Mouse (Mus musculus) layer of hippocampus, adult 2 months (tissue): ENCODE data around the gene Aldh8a1. TPM values are rescaled to one million over a fixed set of nuclear protein-coding genes. Genes with fewer than 3 reads are reported as not detected.

Experiments
- DNase-seq, 2 experiments: peaks; one replicate each; pipeline ENCODE4 v3.0.0; 2022; ENCODE audit warnings: low spot score in 2 of 2
- H3K27ac ChIP-seq: fragments of 200-600 bp; 2 replicates; pipeline ENCODE4 v1.8.1; 2022
- H3K4me3 ChIP-seq: fragments of 200-600 bp; 2 replicates; pipeline ENCODE4 v1.8.1; 2022; ENCODE audit warnings: mild to moderate bottlenecking
- CTCF ChIP-seq: fragments of 200-600 bp; conservative IDR thresholded peaks from 2 replicates; pipeline ENCODE4 v1.8.1; 2022; ENCODE audit warnings: antibody characterized with exemption, mild to moderate bottlenecking, moderate library complexity
- total RNA-seq, 2 experiments: library from RNA; stranded (reverse); gene quantifications; 2 replicates each; pipeline ENCODE4 v1.2.3; 2021

Aldh8a1 gene
- total RNA-seq, 2 experiments from 2014 or later, result 0.20 TPM; not detected in 1

- no peak for TF ChIP-seq CTCF
- Histone ChIP-seq H3K4me3 (no peak overlapping the region), H3K27ac (no peak overlapping the region)
- DNase-seq, result no peak
Observed at GRCm38 (mm10) chr10:21353890-21354289, 23.2 kb upstream of the Aldh8a1 start.

- no peak overlapping the region for H3K4me3 ChIP-seq
- no peak for TF ChIP-seq CTCF
- no peak for DNase-seq
- no peak overlapping the region for H3K27ac ChIP-seq
Observed at GRCm38 (mm10) chr10:21354506-21354905, 22.6 kb upstream of the Aldh8a1 start.

- H3K4me3 ChIP-seq, result no peak overlapping the region
- no peak for DNase-seq
- no peak overlapping the region for H3K27ac ChIP-seq
- TF ChIP-seq CTCF, result no peak
Observed at GRCm38 (mm10) chr10:21357986-21358385, 19.1 kb upstream of the Aldh8a1 start.

- no peak overlapping the region for H3K27ac ChIP-seq
- no peak overlapping the region for H3K4me3 ChIP-seq
- no peak for DNase-seq
- TF ChIP-seq CTCF, result no peak
Observed at GRCm38 (mm10) chr10:21359086-21359485, 18.0 kb upstream of the Aldh8a1 start.

GRCm38 (mm10) chr10:21361871-21362270, 15.2 kb upstream of the Aldh8a1 start:
- TF ChIP-seq CTCF, result no peak
- no peak overlapping the region for H3K27ac ChIP-seq
- no peak overlapping the region for H3K4me3 ChIP-seq
- no peak for DNase-seq

GRCm38 (mm10) chr10:21363297-21363696, 13.8 kb upstream of the Aldh8a1 start:
- DNase-seq, result no peak
- no peak for TF ChIP-seq CTCF
- Histone ChIP-seq H3K27ac (no peak overlapping the region), H3K4me3 (no peak overlapping the region)

GRCm38 (mm10) chr10:21364946-21365345, 12.1 kb upstream of the Aldh8a1 start:
- no peak for DNase-seq
- no peak for TF ChIP-seq CTCF
- Histone ChIP-seq H3K27ac (no peak overlapping the region), H3K4me3 (no peak overlapping the region)

GRCm38 (mm10) chr10:21365897-21366296, 11.2 kb upstream of the Aldh8a1 start:
- DNase-seq, result no peak
- no peak overlapping the region for H3K27ac ChIP-seq
- no peak for TF ChIP-seq CTCF
- H3K4me3 ChIP-seq, result no peak overlapping the region

- no peak for DNase-seq
- Histone ChIP-seq H3K27ac (no peak overlapping the region), H3K4me3 (no peak overlapping the region)
- no peak for TF ChIP-seq CTCF
Observed at GRCm38 (mm10) chr10:21366471-21366870, 10.6 kb upstream of the Aldh8a1 start.

GRCm38 (mm10) chr10:21367481-21367880, 9.6 kb upstream of the Aldh8a1 start:
- no peak overlapping the region for H3K27ac ChIP-seq
- TF ChIP-seq CTCF, result no peak

GRCm38 (mm10) chr10:21369586-21369985, 7.5 kb upstream of the Aldh8a1 start:
- Histone ChIP-seq H3K4me3 (no peak overlapping the region), H3K27ac (no peak overlapping the region)
- TF ChIP-seq CTCF, result no peak
- DNase-seq, result no peak

More at GRCm38 (mm10) chr10:21367481-21367880, 9.6 kb upstream of the Aldh8a1 start:
- H3K4me3 ChIP-seq, result no peak overlapping the region
- no peak for DNase-seq

GRCm38 (mm10) chr10:21372271-21372670, 4.8 kb upstream of the Aldh8a1 start:
- H3K27ac ChIP-seq, result no peak overlapping the region
- no peak for DNase-seq
- no peak for TF ChIP-seq CTCF
- no peak overlapping the region for H3K4me3 ChIP-seq

GRCm38 (mm10) chr10:21378196-21378944, 1.3 kb downstream of the Aldh8a1 start:
- DNase-seq, result no peak

GRCm38 (mm10) chr10:21382914-21383313, 5.8 kb downstream of the Aldh8a1 start:
- Histone ChIP-seq H3K4me3 (no peak overlapping the region), H3K27ac (no peak overlapping the region)
- peak; percentile 87 for TF ChIP-seq CTCF
- peak; percentile 66 to 78 for DNase-seq

More at GRCm38 (mm10) chr10:21378196-21378944, 1.3 kb downstream of the Aldh8a1 start:
- peak; percentile 76 for TF ChIP-seq CTCF
- no peak overlapping the region for H3K27ac ChIP-seq
- no peak overlapping the region for H3K4me3 ChIP-seq
